Mouse (Mus musculus) ES-E14 (cell line): ENCODE measurements at regions not wholly inside any gene's neighbourhood (a gene's known extent, or its start where the extent isn't known, plus 50 kb on each side); places are given as distances from the start of the nearest gene placed in this dataset.
"Not testable (repeated sequence)": the region's sequence is repeated elsewhere in the genome, so short reads cannot be mapped to it uniquely, and the experiment has no call there.

Source experiments
- DNase-seq: peaks from one replicate; pipeline ENCODE4 v3.0.0-alpha.2; 2013; ENCODE audit warnings: low read depth, low spot score
- H3K27ac ChIP-seq: 2 replicates; pipeline ENCODE4 v1.5.1; 2012; ENCODE audit warnings: low read depth, mild to moderate bottlenecking, low read length, moderate library complexity, mixed read lengths; ENCODE audit not compliant: poor library complexity, insufficient read depth, severe bottlenecking
- H3K36me3 ChIP-seq: 2 replicates; pipeline ENCODE4 v1.6.1; 2012; ENCODE audit warnings: mild to moderate bottlenecking, low read length, moderate library complexity, mixed read lengths; ENCODE audit not compliant: control insufficient read depth, poor library complexity, insufficient read depth, severe bottlenecking
- H3K4me1 ChIP-seq, 2 experiments: fragments of 150-350 bp in 1 of 2; sonication (generic) in 1 of 2; 2 replicates each; pipeline ENCODE4 v1.6.1; 2012; ENCODE audit warnings: low read length in 2 of 2, mild to moderate bottlenecking in 1 of 2, mixed read lengths in 1 of 2; ENCODE audit not compliant: control insufficient read depth in 2 of 2, insufficient read depth in 2 of 2, poor library complexity in 1 of 2
- H3K4me3 ChIP-seq, 2 experiments: fragments of 150-350 bp in 1 of 2; sonication (generic) in 1 of 2; 2 replicates each; pipeline ENCODE4 v1.5.1; 2012; ENCODE audit warnings: low read length in 2 of 2, low read depth in 1 of 2, mild to moderate bottlenecking in 1 of 2, mixed read lengths in 1 of 2; ENCODE audit not compliant: insufficient read depth in 1 of 2, poor library complexity in 1 of 2, severe bottlenecking in 1 of 2
- H3K9ac ChIP-seq: 2 replicates; pipeline ENCODE4 v1.6.1; 2012; ENCODE audit warnings: low read depth, mild to moderate bottlenecking, low read length, mixed read lengths; ENCODE audit not compliant: poor library complexity, insufficient read depth, severe bottlenecking
- H3K9me3 ChIP-seq: fragments of 150-350 bp; sonication (generic); 2 replicates; pipeline ENCODE4 v1.6.1; 2012; ENCODE audit warnings: low read depth, mild to moderate bottlenecking, low read length; ENCODE audit not compliant: control insufficient read depth, insufficient read depth
- CHD2 ChIP-seq: IDR thresholded peaks from 2 replicates; pipeline ENCODE4 v1.6.1; 2014; ENCODE audit warnings: mild to moderate bottlenecking, low read depth, low read length, inconsistent platforms
- HCFC1 ChIP-seq: IDR thresholded peaks from 2 replicates; pipeline ENCODE4 v1.6.1; 2012; ENCODE audit warnings: low read length, inconsistent platforms, borderline replicate concordance; ENCODE audit not compliant: insufficient read depth
- MAFK ChIP-seq: IDR thresholded peaks from 2 replicates; pipeline ENCODE4 v1.6.1; 2014; ENCODE audit warnings: mild to moderate bottlenecking, low read depth, low read length, inconsistent platforms; ENCODE audit not compliant: insufficient read depth
- ZC3H11A ChIP-seq: IDR thresholded peaks from 2 replicates; pipeline ENCODE4 v1.6.1; 2012; ENCODE audit warnings: low read depth, mild to moderate bottlenecking, inconsistent platforms, low read length, borderline replicate concordance
- ZNF384 ChIP-seq: IDR thresholded peaks from 2 replicates; pipeline ENCODE4 v1.6.1; 2012; ENCODE audit warnings: low read depth, low read length, inconsistent platforms
- in situ Hi-C, 2 experiments: fragments of 600-800 bp; cut with MboI; formaldehyde crosslinking; loops; one replicate each; pipeline ENCODE4 v1.15.1; 2025; ENCODE audit warnings: low sequenced_read_pairs in 2 of 2, inconsistent platforms in 1 of 2; ENCODE audit not compliant: unreplicated experiment in 2 of 2

- in situ Hi-C loops, result no loop called here
Measured at GRCm38 (mm10) chr12:113896152-113896551, 352.4 kb downstream of the Adam6a start.

DNA sequence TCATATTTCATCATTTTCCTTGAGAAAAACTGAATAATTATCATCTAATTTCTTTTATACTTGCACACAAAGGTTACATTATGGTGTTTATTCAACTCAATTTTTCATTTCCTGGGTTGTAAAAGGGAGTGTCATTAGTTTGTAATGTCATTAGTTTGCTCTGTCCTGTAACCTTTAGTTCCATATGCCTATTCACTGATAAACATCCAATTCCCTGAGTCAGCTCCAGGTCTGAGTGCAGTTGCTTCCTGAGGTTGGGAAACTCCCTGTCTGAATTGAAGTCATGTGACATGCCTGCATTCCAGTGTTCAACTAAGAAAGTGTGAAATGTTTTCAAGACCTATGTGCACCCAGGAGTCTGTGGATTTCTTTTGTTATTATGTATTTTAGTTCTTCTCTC is 362.8 kb downstream of the Adam6a start:
- H3K9me3 ChIP-seq, result no peaks in the 10 kb centered on the region
- H3K4me3 ChIP-seq, result no peak overlapping the region
- in situ Hi-C loops, result no loop called here
- H3K9ac ChIP-seq, result no peak overlapping the region
- H3K27ac ChIP-seq, result no peak overlapping the region
- H3K36me3 ChIP-seq, result no peaks in the 10 kb centered on the region
- TF ChIP-seq CHD2 (no peak), HCFC1 (no peak), ZC3H11A (no peak), MAFK (no peak), ZNF384 (no peak)
- no peak for DNase-seq
- no peaks in the 10 kb centered on the region for H3K4me1 ChIP-seq

More at GRCm38 (mm10) chr12:113896152-113896551, 352.4 kb downstream of the Adam6a start:
- no peaks in the 10 kb centered on the region for H3K36me3 ChIP-seq
- TF ChIP-seq MAFK, result no peak
- no peak for TF ChIP-seq ZNF384
- no peak for TF ChIP-seq CHD2
- TF ChIP-seq HCFC1, result no peak
- TF ChIP-seq ZC3H11A, result no peak
- H3K4me3 ChIP-seq, result no peak overlapping the region
- H3K4me1 ChIP-seq, result no peaks in the 10 kb centered on the region
- no peak overlapping the region for H3K27ac ChIP-seq
- no peak overlapping the region for H3K9ac ChIP-seq
- DNase-seq, result peak; percentile 46
- H3K9me3 ChIP-seq, result no peaks in the 10 kb centered on the region

- TF ChIP-seq MAFK, result no peak
- no peak for TF ChIP-seq CHD2
- TF ChIP-seq HCFC1, result no peak
- no peak for TF ChIP-seq ZNF384
- no peak for TF ChIP-seq ZC3H11A
- no peaks in the 10 kb centered on the region for H3K4me1 ChIP-seq
- DNase-seq, result no peak
- no peaks in the 10 kb centered on the region for H3K36me3 ChIP-seq
- no peak overlapping the region for H3K27ac ChIP-seq
- in situ Hi-C loops, result no loop called here
- no peak overlapping the region for H3K9ac ChIP-seq
- no peak overlapping the region for H3K4me3 ChIP-seq
- no peaks in the 10 kb centered on the region for H3K9me3 ChIP-seq
Measured at GRCm38 (mm10) chr12:113907751-113908150, 364.0 kb downstream of the Adam6a start.

DNA sequence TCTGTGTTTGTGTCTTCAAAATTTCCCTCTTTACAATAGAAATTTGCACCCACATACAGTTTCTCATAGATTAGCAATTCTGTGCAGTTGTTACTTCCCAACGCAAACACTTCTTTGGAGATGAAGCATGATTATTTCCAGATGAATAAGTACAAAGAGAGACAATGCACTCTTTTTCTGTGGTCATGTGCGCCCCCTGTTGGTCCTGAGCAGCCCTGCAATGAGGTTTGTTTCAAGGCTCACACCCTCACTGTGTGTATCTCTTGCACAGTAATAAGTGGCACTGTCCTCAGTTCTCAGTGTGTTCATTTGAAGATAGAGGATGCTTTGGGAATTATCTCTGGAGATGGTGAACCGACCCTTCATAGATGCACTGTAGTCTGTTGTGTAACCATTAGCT is 368.1 kb downstream of the Adam6a start:
- TF ChIP-seq ZNF384 (no peak), CHD2 (no peak), MAFK (no peak), HCFC1 (no peak), ZC3H11A (no peak)
- no peak overlapping the region for H3K4me3 ChIP-seq
- no peaks in the 10 kb centered on the region for H3K36me3 ChIP-seq
- H3K9ac ChIP-seq, result no peak overlapping the region
- no peaks in the 10 kb centered on the region for H3K4me1 ChIP-seq
- in situ Hi-C loops, result no loop called here
- DNase-seq, result peak; percentile 7
- H3K27ac ChIP-seq, result no peak overlapping the region
- H3K9me3 ChIP-seq, result no peaks in the 10 kb centered on the region

DNA sequence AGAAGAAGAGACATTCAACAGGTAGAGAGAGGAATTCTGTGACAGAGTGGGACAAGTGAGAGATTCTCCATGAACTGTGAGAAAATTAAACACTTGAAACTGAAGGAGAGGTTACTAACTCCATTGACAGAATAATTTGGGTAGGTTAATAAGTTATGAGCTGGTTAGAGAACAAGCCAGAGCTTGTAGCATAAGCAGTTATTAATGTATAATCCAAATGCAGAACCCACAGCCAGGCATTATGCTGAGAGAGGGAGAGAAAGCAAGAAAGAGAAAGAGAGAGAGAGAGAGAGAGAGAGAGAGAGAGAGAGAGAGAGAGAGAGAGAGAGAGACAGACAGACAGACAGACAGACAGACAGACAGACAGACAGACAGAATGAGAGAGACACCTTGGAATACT is 397.0 kb downstream of the Adam6a start:
- DNase-seq, result no peak
- TF ChIP-seq HCFC1 (no peak), MAFK (no peak), ZNF384 (no peak), CHD2 (no peak), ZC3H11A (no peak)
- in situ Hi-C loops, result loop anchor here (5.0 to 10.0 kb wide), 2 partner anchors 52 to 54 kb away; no protein-coding TSS in a partner anchor
- Histone ChIP-seq H3K4me1 (no peaks in the 10 kb centered on the region), H3K4me3 (no peak overlapping the region), H3K9me3 (no peaks in the 10 kb centered on the region), H3K27ac (no peak overlapping the region), H3K36me3 (no peaks in the 10 kb centered on the region), H3K9ac (no peak overlapping the region)

DNA sequence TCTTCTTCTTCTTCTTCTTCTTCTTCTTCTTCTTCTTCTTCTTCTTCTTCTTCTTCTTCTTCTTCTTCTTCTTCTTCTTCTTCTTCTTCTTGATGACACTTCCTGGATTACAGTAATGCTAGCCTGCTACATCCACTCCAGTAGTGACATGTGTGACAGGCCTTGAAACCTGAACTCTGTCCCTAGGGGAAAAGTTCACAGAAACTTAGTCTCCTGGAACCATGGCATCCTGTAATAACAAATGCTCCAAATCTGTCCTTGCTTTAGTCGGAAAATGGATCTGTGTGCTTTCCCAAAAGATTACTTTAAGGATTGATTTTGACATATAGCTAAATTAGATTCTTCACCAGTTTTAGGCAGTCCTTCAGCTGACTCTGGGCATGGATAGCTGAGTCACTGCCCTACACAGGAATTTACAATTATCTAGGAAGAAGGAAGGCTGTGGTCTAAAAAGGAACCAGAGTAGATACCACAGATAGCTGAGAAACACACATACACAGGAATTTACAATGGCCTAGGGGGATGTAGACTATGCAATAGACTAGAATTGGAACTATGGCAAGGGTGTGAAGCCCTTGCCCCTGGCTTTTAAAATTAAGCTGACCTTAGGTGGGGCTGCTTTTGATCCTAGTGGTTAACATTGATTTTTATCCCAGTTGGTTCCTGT is 400.1 kb downstream of the Adam6a start:
- not testable (repeated sequence) for H3K9me3 ChIP-seq, H3K36me3 ChIP-seq, H3K4me1 ChIP-seq, H3K27ac ChIP-seq, DNase-seq, H3K9ac ChIP-seq, H3K4me3 ChIP-seq
- in situ Hi-C loops, result loop anchor here (5.0 to 10.0 kb wide), 2 partner anchors 49 to 51 kb away; no protein-coding TSS in a partner anchor

DNA sequence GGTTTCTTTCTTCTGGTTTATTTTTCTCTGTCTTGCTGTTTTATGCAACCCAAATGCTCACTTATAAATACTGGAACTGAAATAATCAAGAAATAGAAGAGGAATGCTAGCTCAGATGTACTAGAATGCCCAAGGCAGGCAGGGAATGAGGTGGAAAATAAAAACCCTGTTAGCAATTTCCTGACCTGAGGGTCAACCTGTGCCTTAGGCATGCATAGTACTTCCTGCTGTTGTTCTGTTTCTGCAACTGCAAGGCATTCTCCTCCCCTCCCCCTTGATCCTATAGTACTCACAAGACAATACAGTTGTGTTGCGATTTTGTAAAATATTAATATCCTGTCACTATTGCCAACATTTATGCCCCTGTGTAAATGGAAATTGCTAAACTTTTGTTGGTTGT is 402.1 kb downstream of the Adam6a start:
- DNase-seq, H3K4me1 ChIP-seq, H3K9me3 ChIP-seq, H3K36me3 ChIP-seq, H3K27ac ChIP-seq, H3K9ac ChIP-seq, H3K4me3 ChIP-seq: not testable (repeated sequence)
- in situ Hi-C loops, result loop anchor here in 1 of 2 experiments (10.0 kb wide), 1 partner anchor 49 kb away; no protein-coding TSS in a partner anchor
